Mouse (Mus musculus) thymus, postnatal 4 days (tissue): ENCODE results near the gene Zfp628.
A peak's percentile ranks its signal among the peaks of the same experiment; 100 is the strongest.
"Not testable (repeated sequence)": the region's sequence is repeated elsewhere in the genome, so short reads cannot be mapped to it uniquely, and the experiment has no call there.

Source experiments
- DNase-seq: peaks from one replicate; pipeline ENCODE4 v3.0.0; 2021

Gene Zfp628

GRCm38 (mm10) chr7:4915007-4915665 lies at the start of gene Zfp628:
Zfp628 (plus strand) TSS chr7:4915217.
- DNase-seq, result peak; percentile 97

DNA sequence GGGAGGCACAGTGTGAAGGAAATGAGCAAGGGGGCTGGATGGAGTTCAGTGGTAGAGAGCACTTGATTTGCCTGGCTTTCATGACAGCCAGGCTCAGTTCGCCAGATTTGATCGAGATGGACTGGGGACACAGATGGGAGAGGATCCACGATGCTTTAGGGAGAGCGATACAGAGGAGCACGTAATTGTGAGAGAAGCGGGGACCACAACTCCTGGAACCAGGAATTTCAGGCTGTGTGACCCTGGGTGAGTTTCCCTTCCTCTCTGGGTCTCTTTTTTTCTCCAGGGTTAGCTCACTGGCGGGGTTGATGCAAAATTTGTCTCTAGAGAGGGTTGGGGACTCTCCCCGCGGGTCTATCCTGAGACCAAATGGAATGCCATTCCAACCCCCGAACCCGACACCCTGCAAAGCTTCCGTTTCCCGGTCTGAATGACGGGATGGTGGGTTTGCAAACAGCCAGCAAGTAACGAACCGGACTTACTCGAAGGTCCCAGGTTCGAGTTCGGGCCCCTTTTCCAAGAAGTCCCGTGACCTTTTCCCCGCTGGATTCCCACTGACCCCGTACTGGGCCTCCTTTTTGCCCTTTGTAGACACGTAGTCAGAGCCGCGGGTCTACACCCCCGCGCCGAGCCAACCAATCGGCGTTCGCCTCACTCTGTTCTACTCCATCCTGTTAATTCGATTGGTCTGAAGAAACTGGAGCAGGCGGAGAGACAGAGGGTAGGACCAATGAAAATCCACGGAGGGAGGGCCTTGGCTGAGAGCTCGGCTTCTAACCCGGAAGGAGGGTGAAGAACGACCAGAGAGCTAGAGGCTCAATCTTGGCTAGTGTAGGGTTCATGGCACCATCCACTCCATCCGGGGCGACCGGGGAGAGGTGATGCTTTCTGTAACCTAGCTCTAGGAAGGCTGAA lies 49.2 kb upstream of the Zfp628 start:
- peak; percentile 93 for DNase-seq

GRCm38 (mm10) chr7:4866631-4867180 lies 48.3 kb upstream of the Zfp628 start:
- no peak for DNase-seq

DNA sequence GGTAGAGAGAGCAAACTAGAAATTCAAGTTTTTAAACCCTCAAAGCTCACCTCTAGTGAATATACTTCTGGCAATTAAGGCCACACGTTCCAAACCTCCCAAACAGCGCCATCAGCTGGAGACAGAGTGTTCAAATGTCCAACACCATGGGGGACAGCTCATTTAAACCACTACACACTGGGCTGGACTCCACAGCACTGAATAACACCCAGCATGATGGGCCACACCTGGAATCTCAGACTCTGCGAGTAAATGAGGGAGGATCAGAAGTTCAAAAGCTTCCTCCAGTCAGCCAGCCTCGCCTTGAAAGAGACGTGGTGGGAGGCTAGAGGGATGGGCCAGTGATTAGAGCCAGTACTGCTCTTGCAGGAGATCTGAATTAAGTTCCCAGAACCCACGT lies 44.9 kb upstream of the Zfp628 start, which contains the start of gene Isoc2b:
TSS of gene Isoc2b (minus strand) at position 126 of the 400 bp plus-strand sequence.
- DNase-seq, result no peak

- peak; percentile 86 for DNase-seq
These were observed 38.2 kb upstream of the Zfp628 start, which contains the start of gene Isoc2a for GRCm38 (mm10) chr7:4876753-4877221. Isoc2a (plus strand) TSS chr7:4877153.

- DNase-seq, result peak; percentile 31
These were observed 37.8 kb upstream of the Zfp628 start for GRCm38 (mm10) chr7:4877226-4877625.

GRCm38 (mm10) chr7:4878186-4878585 lies 36.8 kb upstream of the Zfp628 start:
- peak; percentile 74 for DNase-seq

DNA sequence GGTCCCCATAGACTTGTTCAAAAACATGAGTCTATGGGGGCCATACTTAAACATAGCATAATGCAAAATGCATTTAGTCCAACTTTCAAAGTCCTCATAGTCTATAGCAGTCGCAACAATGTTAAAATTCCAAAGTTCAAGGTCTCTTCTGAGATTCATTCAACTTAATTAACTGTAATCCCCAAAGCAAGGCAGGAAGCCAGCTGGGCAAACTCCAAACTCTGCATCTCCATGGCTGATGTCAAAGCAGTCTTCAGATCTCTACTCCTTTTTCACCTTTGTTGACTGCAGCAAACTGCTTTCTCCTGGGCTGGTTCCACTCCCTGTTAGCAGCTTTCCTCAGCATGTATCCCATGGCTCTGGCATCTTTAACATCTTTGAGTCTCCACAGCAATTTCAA lies 36.0 kb upstream of the Zfp628 start:
- not testable (repeated sequence) for DNase-seq

DNA sequence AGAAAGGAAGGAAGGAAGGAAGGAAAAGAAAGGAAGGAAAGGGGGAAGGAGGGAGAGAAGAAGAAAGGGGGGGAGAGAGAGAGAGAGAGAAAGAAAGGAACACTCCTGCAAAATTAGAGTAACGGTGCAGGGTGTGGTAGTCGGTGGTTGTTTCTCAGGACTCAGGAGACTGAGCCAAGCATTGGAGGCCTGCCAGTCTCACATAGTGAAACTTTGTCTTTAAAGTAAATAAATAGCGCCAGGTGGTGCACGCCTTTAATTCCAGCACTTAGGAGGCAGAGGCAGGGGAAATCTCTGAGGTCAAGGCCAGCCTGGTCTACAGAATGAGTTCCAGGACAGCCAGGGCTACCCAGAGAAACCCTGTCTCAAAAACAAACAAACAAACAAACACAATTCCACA lies 28.3 kb upstream of the Zfp628 start:
- no peak for DNase-seq

- DNase-seq, result no peak
These were observed 19.8 kb upstream of the Zfp628 start for GRCm38 (mm10) chr7:4895186-4895585.

GRCm38 (mm10) chr7:4898851-4899648 lies 16.0 kb upstream of the Zfp628 start:
- peak; percentile 13 for DNase-seq

- DNase-seq, result peak; percentile 46
These were observed 15.1 kb upstream of the Zfp628 start for GRCm38 (mm10) chr7:4899649-4900522.

GRCm38 (mm10) chr7:4900523-4900851 lies 14.5 kb upstream of the Zfp628 start:
- DNase-seq, result peak; percentile 28

- peak; percentile 78 for DNase-seq
These were observed 13.8 kb upstream of the Zfp628 start for GRCm38 (mm10) chr7:4901171-4901570.

DNA sequence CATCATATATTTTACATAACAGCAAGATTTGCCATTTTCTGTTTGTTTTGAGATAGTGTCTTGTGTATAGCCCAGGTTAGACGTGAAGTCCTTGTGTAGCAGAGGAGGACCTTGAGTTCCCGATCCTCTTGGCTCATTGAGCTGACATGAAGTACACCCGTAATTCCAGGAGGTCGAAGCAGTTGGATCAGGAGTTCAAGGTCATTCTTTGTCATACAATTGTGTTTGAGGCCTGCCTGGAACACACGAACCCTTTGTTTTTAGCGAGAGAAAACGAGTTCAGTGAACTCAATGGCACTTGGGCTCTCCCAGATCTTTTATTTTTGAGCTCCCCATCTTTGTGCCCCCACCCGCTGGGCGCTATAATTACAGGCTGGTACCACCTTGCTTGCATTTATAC lies 12.6 kb upstream of the Zfp628 start:
- peak; percentile 2 for DNase-seq

- DNase-seq, result no peak
These were observed 8.5 kb upstream of the Zfp628 start, which contains the start of gene Gm36210 for GRCm38 (mm10) chr7:4906466-4906950. Gm36210 (minus strand) TSS chr7:4906516.

DNA sequence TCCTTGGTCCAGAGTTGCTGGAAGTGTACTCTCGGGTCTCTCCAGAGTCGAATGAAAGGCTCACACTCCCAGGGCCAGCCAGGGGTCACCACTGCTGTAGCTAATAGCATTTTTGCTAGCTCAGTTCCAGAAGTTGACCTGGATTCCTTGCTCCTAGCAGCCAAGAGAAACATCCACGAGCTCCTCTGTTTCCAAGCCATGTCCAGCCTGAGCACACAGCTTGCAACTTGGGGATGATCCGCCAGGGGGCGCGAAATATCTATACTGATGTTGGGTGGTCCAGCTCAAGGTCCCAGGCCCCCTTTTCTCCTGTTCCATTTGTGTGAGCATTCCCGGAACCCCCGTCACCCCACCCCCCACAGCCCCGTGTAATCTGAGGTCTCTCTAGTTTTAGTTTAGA lies 3.5 kb upstream of the Zfp628 start:
- DNase-seq, result peak; percentile 82

- no peak for DNase-seq
These were observed 2.8 kb upstream of the Zfp628 start for GRCm38 (mm10) chr7:4912248-4912647.

DNA sequence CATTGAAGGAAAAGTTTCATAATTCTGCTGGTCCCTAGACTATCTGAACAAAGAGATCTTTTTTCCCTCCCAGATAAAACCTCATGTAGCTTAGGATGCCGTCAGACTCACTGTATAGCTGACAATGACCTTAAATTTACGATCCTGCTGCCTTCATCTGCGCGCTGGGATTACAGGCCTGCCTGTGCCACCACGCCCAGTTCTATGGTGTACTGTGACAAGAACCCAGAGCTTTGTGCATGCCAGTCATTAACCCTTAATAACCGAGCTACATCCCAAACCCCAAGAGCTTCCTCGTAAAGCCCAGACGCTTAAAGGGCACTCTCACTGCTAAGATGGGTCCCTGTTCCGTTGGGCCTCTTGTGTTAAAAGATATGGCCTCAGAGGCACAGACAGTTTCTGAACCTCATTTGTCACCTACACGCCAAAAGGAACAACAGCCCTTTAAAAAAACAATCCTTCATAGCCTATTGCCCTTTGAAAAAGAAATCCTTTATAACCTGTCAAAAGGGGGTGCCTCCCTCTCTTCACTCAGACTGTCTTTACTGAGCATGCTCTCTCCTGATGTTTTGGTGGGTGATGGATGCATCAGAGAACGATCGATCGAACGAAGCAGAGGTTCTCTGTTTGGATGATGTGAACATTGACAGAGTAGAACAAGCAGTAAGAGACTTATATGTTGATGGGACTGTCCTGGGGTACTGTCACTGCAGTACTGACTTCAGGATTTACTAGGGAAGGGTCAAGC lies 826 bp downstream of the Zfp628 start:
- DNase-seq, result peak; percentile 53

GRCm38 (mm10) chr7:4917494-4917893 lies 2.5 kb downstream of the Zfp628 start:
- DNase-seq, result no peak

DNA sequence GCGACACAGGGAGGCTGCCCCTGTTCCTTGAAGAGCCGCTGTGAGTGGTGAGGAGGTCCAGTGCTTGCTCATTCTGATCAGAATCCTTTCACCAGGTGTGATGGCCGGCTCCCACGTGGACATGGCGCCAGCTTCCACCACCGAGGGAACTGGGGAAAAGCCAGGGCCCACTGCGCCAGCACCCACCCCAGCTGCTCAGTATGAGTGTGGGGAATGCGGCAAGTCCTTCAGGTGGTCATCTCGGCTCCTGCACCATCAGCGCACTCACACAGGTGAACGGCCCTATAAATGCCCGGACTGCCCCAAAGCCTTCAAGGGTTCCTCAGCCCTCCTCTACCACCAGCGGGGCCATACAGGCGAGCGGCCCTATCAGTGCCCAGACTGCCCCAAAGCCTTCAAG lies 3.7 kb downstream of the Zfp628 start:
- no peak for DNase-seq
